Mouse (Mus musculus) right cerebral cortex, postnatal 36 days (tissue): ENCODE measurements at regions not wholly inside any gene's neighbourhood (a gene's known extent, or its start where the extent isn't known, plus 50 kb on each side); places are given as distances from the start of the nearest gene placed in this dataset.

Experiments used
- DNase-seq, 2 experiments: peaks; one replicate each; pipeline ENCODE4 v3.0.0; 2022; ENCODE audit warnings: low spot score in 2 of 2, mixed read lengths in 1 of 2

- no peak for DNase-seq
Measured at GRCm38 (mm10) chr12:98337644-98338043, 69.2 kb downstream of the Gpr65 start.

- DNase-seq = peak; percentile 11 to 40
Measured at GRCm38 (mm10) chr12:98339536-98339935, 71.1 kb downstream of the Gpr65 start.

- DNase-seq = no peak
Measured at GRCm38 (mm10) chr12:98342158-98342557, 73.7 kb downstream of the Gpr65 start.

GRCm38 (mm10) chr12:98343653-98344052, 75.2 kb downstream of the Gpr65 start:
- DNase-seq = peak in 1 of 2 experiments; percentile 41

- DNase-seq = no peak
Measured at GRCm38 (mm10) chr12:98347056-98347455, 78.6 kb downstream of the Gpr65 start.

GRCm38 (mm10) chr12:98347550-98348318, 79.3 kb downstream of the Gpr65 start:
- DNase-seq = peak; percentile 11 to 26

GRCm38 (mm10) chr12:98349864-98350643, 81.6 kb downstream of the Gpr65 start:
- DNase-seq = no peak

GRCm38 (mm10) chr12:98352401-98352800, 84.0 kb downstream of the Gpr65 start:
- DNase-seq = no peak

- no peak for DNase-seq
Measured at GRCm38 (mm10) chr12:98354545-98354944, 86.1 kb downstream of the Gpr65 start.

GRCm38 (mm10) chr12:98367583-98367982, 99.1 kb downstream of the Gpr65 start:
- DNase-seq = no peak

GRCm38 (mm10) chr12:98370771-98371170, 102.3 kb downstream of the Gpr65 start:
- no peak for DNase-seq

GRCm38 (mm10) chr12:98375214-98375910, 106.9 kb downstream of the Gpr65 start:
- DNase-seq = no peak
